Mouse (Mus musculus): ENCODE measurements at regions not wholly inside any gene's neighbourhood (a gene's known extent, or its start where the extent isn't known, plus 50 kb on each side); places are given as distances from the start of the nearest gene placed in this dataset.
"Not testable (repeated sequence)": the region's sequence is repeated elsewhere in the genome, so short reads cannot be mapped to it uniquely, and the experiment has no call there.

GRCm38 (mm10) chr4:10399649-10400048 is 474.6 kb upstream of the 2610301B20Rik start:
- 46% methylated on average over 1 of the region's 1 CpGs for WGBS

GRCm38 (mm10) chr4:10402928-10403327 is 471.4 kb upstream of the 2610301B20Rik start:
- Histone ChIP-seq H3K9me3 (no peaks in the 10 kb centered on the region), H3K27me3 (no peaks in the 10 kb centered on the region), H3K36me3 (replicated peaks) (no peaks in the 10 kb centered on the region), H3K9ac (no peak overlapping the region), H3K4me2 (no peak overlapping the region), H3K27ac (no peak overlapping the region), H3K4me1 (no peaks in the 10 kb centered on the region), H3K4me3 (replicated peaks) (no peak overlapping the region)
- ATAC-seq (ENCODE audit: low FRiP score), result no peak

More at GRCm38 (mm10) chr4:10399649-10400048, 474.6 kb upstream of the 2610301B20Rik start:
- H3K27me3 ChIP-seq, result no peaks in the 10 kb centered on the region
- H3K4me2 ChIP-seq, result no peak overlapping the region
- no peak overlapping the region for H3K4me3 ChIP-seq (replicated peaks)
- H3K27ac ChIP-seq, result no peak overlapping the region
- ATAC-seq (ENCODE audit: low FRiP score), result no peak
- no peaks in the 10 kb centered on the region for H3K4me1 ChIP-seq
- no peaks in the 10 kb centered on the region for H3K36me3 ChIP-seq (replicated peaks)
- no peak overlapping the region for H3K9ac ChIP-seq
- H3K9me3 ChIP-seq, result no peaks in the 10 kb centered on the region

GRCm38 (mm10) chr4:10404438-10404837 is 469.9 kb upstream of the 2610301B20Rik start:
- no peaks in the 10 kb centered on the region for H3K9me3 ChIP-seq
- 59% methylated on average over 5 of the region's 5 CpGs for WGBS
- H3K4me2 ChIP-seq, result no peak overlapping the region
- no peak overlapping the region for H3K9ac ChIP-seq
- no peak overlapping the region for H3K4me3 ChIP-seq (replicated peaks)
- no peak overlapping the region for H3K27ac ChIP-seq
- no peak for ATAC-seq (ENCODE audit: low FRiP score)
- no peaks in the 10 kb centered on the region for H3K36me3 ChIP-seq (replicated peaks)
- no peaks in the 10 kb centered on the region for H3K4me1 ChIP-seq
- no peaks in the 10 kb centered on the region for H3K27me3 ChIP-seq

- H3K36me3 ChIP-seq (replicated peaks), result no peaks in the 10 kb centered on the region
- H3K27me3 ChIP-seq, result no peaks in the 10 kb centered on the region
- no peak overlapping the region for H3K4me2 ChIP-seq
- no peak overlapping the region for H3K4me3 ChIP-seq (replicated peaks)
- no peak overlapping the region for H3K27ac ChIP-seq
- WGBS, result 79% methylated on average over 2 of the region's 2 CpGs
- H3K9me3 ChIP-seq, result no peaks in the 10 kb centered on the region
- ATAC-seq (ENCODE audit: low FRiP score), result no peak
- H3K4me1 ChIP-seq, result no peaks in the 10 kb centered on the region
- H3K9ac ChIP-seq, result no peak overlapping the region
Measured at GRCm38 (mm10) chr4:10405102-10405501, 469.2 kb upstream of the 2610301B20Rik start.

- Histone ChIP-seq H3K27ac (no peak overlapping the region), H3K27me3 (no peaks in the 10 kb centered on the region), H3K4me3 (replicated peaks) (no peak overlapping the region), H3K4me2 (no peak overlapping the region), H3K4me1 (no peaks in the 10 kb centered on the region), H3K36me3 (replicated peaks) (no peaks in the 10 kb centered on the region), H3K9ac (no peak overlapping the region), H3K9me3 (no peaks in the 10 kb centered on the region)
- no peak for ATAC-seq (ENCODE audit: low FRiP score)
Measured at GRCm38 (mm10) chr4:10414274-10414673, 460.0 kb upstream of the 2610301B20Rik start.

- no peaks in the 10 kb centered on the region for H3K36me3 ChIP-seq (replicated peaks)
Measured at GRCm38 (mm10) chr4:10421354-10421753, 452.9 kb upstream of the 2610301B20Rik start.

GRCm38 (mm10) chr4:10434438-10434837 is 439.9 kb upstream of the 2610301B20Rik start:
- 87% methylated on average over 4 of the region's 4 CpGs for WGBS
- no peaks in the 10 kb centered on the region for H3K4me1 ChIP-seq
- H3K9me3 ChIP-seq, result no peaks in the 10 kb centered on the region
- H3K4me3 ChIP-seq (replicated peaks), result no peak overlapping the region
- no peaks in the 10 kb centered on the region for H3K36me3 ChIP-seq (replicated peaks)
- ATAC-seq (ENCODE audit: low FRiP score), result no peak
- no peak overlapping the region for H3K27ac ChIP-seq
- no peak overlapping the region for H3K4me2 ChIP-seq
- no peak overlapping the region for H3K9ac ChIP-seq
- H3K27me3 ChIP-seq, result no peaks in the 10 kb centered on the region

More at GRCm38 (mm10) chr4:10421354-10421753, 452.9 kb upstream of the 2610301B20Rik start:
- Histone ChIP-seq H3K9ac (no peak overlapping the region), H3K27ac (no peak overlapping the region), H3K9me3 (no peaks in the 10 kb centered on the region), H3K4me1 (no peaks in the 10 kb centered on the region), H3K4me2 (no peak overlapping the region), H3K27me3 (no peaks in the 10 kb centered on the region), H3K4me3 (replicated peaks) (no peak overlapping the region)
- 51% methylated on average over 1 of the region's 1 CpGs for WGBS
- no peak for ATAC-seq (ENCODE audit: low FRiP score)

GRCm38 (mm10) chr4:10439921-10440320 is 434.4 kb upstream of the 2610301B20Rik start:
- H3K4me3 ChIP-seq (replicated peaks); ATAC-seq (ENCODE audit: low FRiP score); H3K9ac ChIP-seq; H3K36me3 ChIP-seq (replicated peaks); H3K4me1 ChIP-seq; H3K9me3 ChIP-seq; H3K27me3 ChIP-seq; H3K4me2 ChIP-seq; H3K27ac ChIP-seq: not testable (repeated sequence)

GRCm38 (mm10) chr4:10459603-10460002 is 414.7 kb upstream of the 2610301B20Rik start:
- WGBS, result 10% methylated on average over 1 of the region's 1 CpGs

GRCm38 (mm10) chr4:10480936-10481335 is 393.4 kb upstream of the 2610301B20Rik start:
- H3K4me2 ChIP-seq, result no peak overlapping the region
- no peaks in the 10 kb centered on the region for H3K4me1 ChIP-seq
- H3K9ac ChIP-seq, result no peak overlapping the region
- 83% methylated on average over 1 of the region's 1 CpGs for WGBS
- no peaks in the 10 kb centered on the region for H3K36me3 ChIP-seq (replicated peaks)
- ATAC-seq (ENCODE audit: low FRiP score), result no peak
- H3K9me3 ChIP-seq, result no peaks in the 10 kb centered on the region
- H3K4me3 ChIP-seq (replicated peaks), result no peak overlapping the region
- no peaks in the 10 kb centered on the region for H3K27me3 ChIP-seq
- no peak overlapping the region for H3K27ac ChIP-seq

More at GRCm38 (mm10) chr4:10459603-10460002, 414.7 kb upstream of the 2610301B20Rik start:
- Histone ChIP-seq H3K36me3 (replicated peaks) (no peaks in the 10 kb centered on the region), H3K4me2 (no peak overlapping the region), H3K9ac (no peak overlapping the region), H3K9me3 (no peaks in the 10 kb centered on the region), H3K4me1 (no peaks in the 10 kb centered on the region), H3K27me3 (no peaks in the 10 kb centered on the region), H3K27ac (no peak overlapping the region), H3K4me3 (replicated peaks) (no peak overlapping the region)
- ATAC-seq (ENCODE audit: low FRiP score), result no peak

- WGBS, result 57% methylated on average over 6 of the region's 6 CpGs
- no peaks in the 10 kb centered on the region for H3K27me3 ChIP-seq
- no peaks in the 10 kb centered on the region for H3K36me3 ChIP-seq (replicated peaks)
- no peak overlapping the region for H3K4me2 ChIP-seq
- H3K9me3 ChIP-seq, result no peaks in the 10 kb centered on the region
- no peak for ATAC-seq (ENCODE audit: low FRiP score)
- H3K9ac ChIP-seq, result no peak overlapping the region
- H3K4me3 ChIP-seq (replicated peaks), result no peak overlapping the region
- no peaks in the 10 kb centered on the region for H3K4me1 ChIP-seq
- no peak overlapping the region for H3K27ac ChIP-seq
Measured at GRCm38 (mm10) chr4:10508163-10508821, 366.0 kb upstream of the 2610301B20Rik start.

GRCm38 (mm10) chr4:10510013-10510412 is 364.3 kb upstream of the 2610301B20Rik start:
- Histone ChIP-seq H3K9ac (no peak overlapping the region), H3K27me3 (no peaks in the 10 kb centered on the region), H3K9me3 (no peaks in the 10 kb centered on the region), H3K27ac (no peak overlapping the region), H3K4me3 (replicated peaks) (no peak overlapping the region), H3K36me3 (replicated peaks) (no peaks in the 10 kb centered on the region), H3K4me1 (no peaks in the 10 kb centered on the region), H3K4me2 (no peak overlapping the region)
- 69% methylated on average over 3 of the region's 3 CpGs for WGBS
- no peak for ATAC-seq (ENCODE audit: low FRiP score)

GRCm38 (mm10) chr4:10550711-10551305 is 323.5 kb upstream of the 2610301B20Rik start:
- Histone ChIP-seq H3K4me2 (no peak overlapping the region), H3K9ac (no peak overlapping the region), H3K4me1 (peaks cover 4% of the 10 kb centered on the region; the same call in 1 of the 2 replicates), H3K4me3 (replicated peaks) (no peak overlapping the region), H3K27me3 (no peaks in the 10 kb centered on the region), H3K27ac (no peak overlapping the region), H3K9me3 (no peaks in the 10 kb centered on the region), H3K36me3 (replicated peaks) (no peaks in the 10 kb centered on the region)
- WGBS, result 10% methylated on average over 2 of the region's 2 CpGs
- ATAC-seq (ENCODE audit: low FRiP score), result no peak
